Mouse (Mus musculus): ENCODE data around the gene Hmgcl. TPM values are rescaled to one million over a fixed set of nuclear protein-coding genes. Genes with fewer than 3 reads are reported as not detected.

Hmgcl gene
- polyA plus RNA-seq, 1 experiment from 2014 or later, result 89.8 TPM

GRCm38 (mm10) chr4:135918635-135919279 is 27.5 kb upstream of the Hmgcl start:
- Histone ChIP-seq H3K27ac (no peak overlapping the region), H3K4me2 (replicated peaks) (no peak overlapping the region), H3K36me3 (peaks cover 9% of the 10 kb centered on the region), H3K27me3 (no peaks in the 10 kb centered on the region), H3K4me3 (no peak overlapping the region), H3K9ac (no peak overlapping the region), H3K4me1 (peaks cover 10% of the 10 kb centered on the region), H3K9me3 (no peaks in the 10 kb centered on the region)
- ATAC-seq (ENCODE audit: low FRiP score, low read depth), result no peak
- 87% methylated on average over 13 of the region's 13 CpGs for WGBS

- Histone ChIP-seq H3K36me3 (peaks cover 12% of the 10 kb centered on the region), H3K27me3 (no peaks in the 10 kb centered on the region), H3K4me1 (peaks cover 10% of the 10 kb centered on the region), H3K9ac (no peak overlapping the region), H3K9me3 (no peaks in the 10 kb centered on the region), H3K27ac (no peak overlapping the region), H3K4me2 (replicated peaks) (no peak overlapping the region), H3K4me3 (no peak overlapping the region)
- 94% methylated on average over 3 of the region's 3 CpGs for WGBS
- ATAC-seq (ENCODE audit: low FRiP score, low read depth), result no peak
Measured at GRCm38 (mm10) chr4:135919280-135919639, 27.0 kb upstream of the Hmgcl start.

GRCm38 (mm10) chr4:135920304-135921241 is 25.7 kb upstream of the Hmgcl start, which contains the start of gene Fuca1:
Gene Fuca1, plus strand, starts transcription at chr4:135920735.
- Histone ChIP-seq H3K4me1 (peaks cover 10% of the 10 kb centered on the region), H3K36me3 (peaks cover 23% of the 10 kb centered on the region), H3K9ac (peak within 1 kb of the TSS; percentile 84), H3K4me2 (replicated peaks) (peak within 1 kb of the TSS; percentile 91), H3K4me3 (peak within 1 kb of the TSS; percentile 80), H3K9me3 (no peaks in the 10 kb centered on the region), H3K27me3 (no peaks in the 10 kb centered on the region), H3K27ac (peak within 1 kb of the TSS; percentile 77)
- WGBS, result 1% methylated on average over 60 of the region's 60 CpGs
- peak; percentile 97 for ATAC-seq (ENCODE audit: low FRiP score, low read depth)

- H3K27me3 ChIP-seq, result no peaks in the 10 kb centered on the region
- H3K4me3 ChIP-seq, result peak overlapping the region; percentile 80
- 4% methylated on average over 26 of the region's 26 CpGs for WGBS
- H3K27ac ChIP-seq, result peak overlapping the region; percentile 77
- peaks cover 10% of the 10 kb centered on the region for H3K4me1 ChIP-seq
- no peak for ATAC-seq (ENCODE audit: low FRiP score, low read depth)
- H3K9ac ChIP-seq, result peak overlapping the region; percentile 84
- H3K4me2 ChIP-seq (replicated peaks), result peak overlapping the region; percentile 91
- H3K9me3 ChIP-seq, result no peaks in the 10 kb centered on the region
- H3K36me3 ChIP-seq, result peaks cover 29% of the 10 kb centered on the region
Measured at GRCm38 (mm10) chr4:135921257-135922120, 24.8 kb upstream of the Hmgcl start.

GRCm38 (mm10) chr4:135922190-135922589 is 24.1 kb upstream of the Hmgcl start:
- ATAC-seq (ENCODE audit: low FRiP score, low read depth), result no peak
- H3K4me3 ChIP-seq, result peak overlapping the region; percentile 80
- H3K4me2 ChIP-seq (replicated peaks), result peak overlapping the region; percentile 91
- H3K9ac ChIP-seq, result peak overlapping the region; percentile 84; the same call in 1 of the 2 replicates
- H3K36me3 ChIP-seq, result peaks cover 35% of the 10 kb centered on the region
- no peaks in the 10 kb centered on the region for H3K9me3 ChIP-seq
- H3K27ac ChIP-seq, result 0 out of 2 replicates have a peak overlapping the region, but pooled peaks have one; percentile 77
- 88% methylated on average over 1 of the region's 1 CpGs for WGBS
- H3K27me3 ChIP-seq, result no peaks in the 10 kb centered on the region
- peaks cover 10% of the 10 kb centered on the region for H3K4me1 ChIP-seq

GRCm38 (mm10) chr4:135924418-135924817 is 21.8 kb upstream of the Hmgcl start:
- no peak overlapping the region for H3K4me2 ChIP-seq (replicated peaks)
- WGBS, result 88% methylated on average over 2 of the region's 2 CpGs
- H3K27ac ChIP-seq, result no peak overlapping the region
- H3K36me3 ChIP-seq, result peaks cover 41% of the 10 kb centered on the region
- no peak for ATAC-seq (ENCODE audit: low FRiP score, low read depth)
- H3K9ac ChIP-seq, result no peak overlapping the region
- no peaks in the 10 kb centered on the region for H3K27me3 ChIP-seq
- H3K4me3 ChIP-seq, result no peak overlapping the region
- H3K4me1 ChIP-seq, result peaks cover 10% of the 10 kb centered on the region
- H3K9me3 ChIP-seq, result no peaks in the 10 kb centered on the region

GRCm38 (mm10) chr4:135925341-135925740 is 20.9 kb upstream of the Hmgcl start:
- Histone ChIP-seq H3K27ac (no peak overlapping the region), H3K27me3 (no peaks in the 10 kb centered on the region), H3K9ac (no peak overlapping the region), H3K4me2 (replicated peaks) (no peak overlapping the region), H3K4me1 (peaks cover 10% of the 10 kb centered on the region), H3K36me3 (peaks cover 41% of the 10 kb centered on the region), H3K4me3 (no peak overlapping the region), H3K9me3 (no peaks in the 10 kb centered on the region)
- 90% methylated on average over 5 of the region's 5 CpGs for WGBS
- ATAC-seq (ENCODE audit: low FRiP score, low read depth), result no peak

- no peaks in the 10 kb centered on the region for H3K9me3 ChIP-seq
- H3K4me1 ChIP-seq, result peaks cover 9% of the 10 kb centered on the region
- no peak overlapping the region for H3K27ac ChIP-seq
- no peak overlapping the region for H3K9ac ChIP-seq
- peaks cover 46% of the 10 kb centered on the region for H3K36me3 ChIP-seq
- no peaks in the 10 kb centered on the region for H3K27me3 ChIP-seq
- H3K4me3 ChIP-seq, result no peak overlapping the region
- no peak overlapping the region for H3K4me2 ChIP-seq (replicated peaks)
- 88% methylated on average over 10 of the region's 10 CpGs for WGBS
- ATAC-seq (ENCODE audit: low FRiP score, low read depth), result no peak
Measured at GRCm38 (mm10) chr4:135926195-135926808, 19.9 kb upstream of the Hmgcl start.

GRCm38 (mm10) chr4:135926861-135927260 is 19.4 kb upstream of the Hmgcl start:
- Histone ChIP-seq H3K27me3 (no peaks in the 10 kb centered on the region), H3K4me3 (no peak overlapping the region), H3K4me2 (replicated peaks) (no peak overlapping the region), H3K9ac (no peak overlapping the region), H3K36me3 (peaks cover 48% of the 10 kb centered on the region), H3K4me1 (peaks cover 3% of the 10 kb centered on the region), H3K9me3 (no peaks in the 10 kb centered on the region), H3K27ac (no peak overlapping the region)
- 91% methylated on average over 3 of the region's 3 CpGs for WGBS
- no peak for ATAC-seq (ENCODE audit: low FRiP score, low read depth)

GRCm38 (mm10) chr4:135928376-135928775 is 17.9 kb upstream of the Hmgcl start:
- H3K9me3 ChIP-seq, result no peaks in the 10 kb centered on the region
- H3K4me3 ChIP-seq, result no peak overlapping the region
- no peaks in the 10 kb centered on the region for H3K27me3 ChIP-seq
- WGBS, result 78% methylated on average over 9 of the region's 9 CpGs
- no peak overlapping the region for H3K9ac ChIP-seq
- ATAC-seq (ENCODE audit: low FRiP score, low read depth), result no peak
- no peak overlapping the region for H3K4me2 ChIP-seq (replicated peaks)
- H3K27ac ChIP-seq, result no peak overlapping the region
- H3K4me1 ChIP-seq, result no peaks in the 10 kb centered on the region
- peaks cover 53% of the 10 kb centered on the region for H3K36me3 ChIP-seq

- Histone ChIP-seq H3K9ac (no peak overlapping the region), H3K9me3 (no peaks in the 10 kb centered on the region), H3K4me3 (no peak overlapping the region), H3K4me2 (replicated peaks) (no peak overlapping the region), H3K27me3 (no peaks in the 10 kb centered on the region), H3K4me1 (no peaks in the 10 kb centered on the region), H3K36me3 (peaks cover 55% of the 10 kb centered on the region), H3K27ac (no peak overlapping the region)
- no peak for ATAC-seq (ENCODE audit: low FRiP score, low read depth)
- 93% methylated on average over 5 of the region's 5 CpGs for WGBS
Measured at GRCm38 (mm10) chr4:135929405-135929804, 16.8 kb upstream of the Hmgcl start.

All from limb, embryonic 13.5 days (tissue).